ENCODE assay signal across 24 mouse cellular contexts in the genomic region with DNA sequence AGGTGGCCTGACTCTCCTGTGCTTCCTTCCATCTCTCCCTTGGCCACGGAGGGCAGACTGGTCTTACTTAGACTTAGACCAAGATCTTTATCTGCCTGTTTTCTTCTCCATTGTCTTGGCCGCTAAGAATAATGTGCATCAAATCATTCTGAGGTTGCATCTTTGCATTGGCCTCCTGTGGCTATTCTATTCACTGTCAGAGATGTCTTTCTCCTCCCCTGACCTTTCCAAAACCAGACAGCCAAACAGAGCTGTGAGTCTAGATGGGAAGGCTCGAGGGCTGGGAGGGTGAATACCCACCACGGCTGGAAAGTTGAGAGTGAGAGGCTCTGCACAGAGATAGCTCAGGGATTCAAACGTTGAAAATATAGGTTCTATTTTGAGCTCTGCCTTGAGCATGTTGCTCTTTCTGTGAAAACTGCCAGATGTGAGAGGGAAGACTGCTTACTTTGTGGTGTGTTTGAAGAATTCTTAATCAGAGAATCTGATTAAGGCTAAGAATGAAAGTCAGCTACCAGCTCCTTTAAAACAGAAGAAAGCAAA.
DNase-seq lines count a peak whose midpoint lies in the region; ATAC-seq lines count a peak whose summit lies in the region.
"Had no signal": no experiment of that assay in that cellular context is flagged by ENCODE, and none has a peak within 500 bp of the region (broad histone marks: within the 10 kb centered on the region; RNA-seq: fewer than 3 reads in every experiment).

No protein-coding gene starts in this region.

- 20% methylated on average over 5 of the region's 5 CpGs for WGBS in heart, embryonic 11.5 days (ENCODE audit: insufficient replicate concordance)
- 26% methylated on average over 5 of the region's 5 CpGs for WGBS in hindbrain, embryonic 10.5 days
- 37% methylated on average over 5 of the region's 5 CpGs for WGBS in hindbrain, embryonic 11.5 days

- peak overlapping the region; percentile 49 for H3K4me2 ChIP-seq in heart, embryonic 11.5 days
- no peak overlapping the region for H3K4me2 ChIP-seq in hindbrain, embryonic 11.5 days (replicated peaks; ENCODE audit: low read depth, low read length)
- H3K4me2 ChIP-seq: limb, embryonic 12.5 days; liver, embryonic 12.5 days; stomach, embryonic 15.5 days had no signal

- no peak overlapping the region for H3K9ac ChIP-seq in heart, embryonic 11.5 days (ENCODE audit: low read depth, low read length)
- no peak overlapping the region for H3K9ac ChIP-seq in hindbrain, embryonic 11.5 days (ENCODE audit: low read depth, low read length)
- H3K9ac ChIP-seq: limb, embryonic 12.5 days; liver, embryonic 12.5 days; stomach, embryonic 15.5 days had no signal

- 0 out of 2 replicates have a peak, but pooled peaks have one; percentile 48 for ATAC-seq in heart, embryonic 11.5 days (replicated peaks; ENCODE audit: insufficient number of reproducible peaks, low FRiP score, low TSS enrichment)
- ATAC-seq in hindbrain, embryonic 11.5 days (ENCODE audit: low FRiP score): no peak
- ATAC-seq: inflammation-experienced regulatory T-cells, adult 6 months; liver, embryonic 12.5 days; midbrain, embryonic 16.5 days had no signal

- peak overlapping the region; percentile 32; the same call in 1 of the 2 replicates for H3K27ac ChIP-seq in heart, embryonic 11.5 days (ENCODE audit: low read depth, low read length)
- H3K27ac ChIP-seq in hindbrain, embryonic 10.5 days: peak overlapping the region; percentile 18; the same call in 1 of the 2 replicates
- no peak overlapping the region for H3K27ac ChIP-seq in hindbrain, embryonic 11.5 days (ENCODE audit: low read depth, low read length)
- H3K27ac ChIP-seq: limb, embryonic 12.5 days; liver, embryonic 12.5 days; stomach, embryonic 15.5 days had no signal

- H3K4me3 ChIP-seq in heart, embryonic 11.5 days (ENCODE audit: low read depth, low read length): no peak overlapping the region
- H3K4me3 ChIP-seq in hindbrain, embryonic 10.5 days: no peak overlapping the region
- H3K4me3 ChIP-seq in hindbrain, embryonic 11.5 days (ENCODE audit: low read depth, low read length): no peak overlapping the region
- H3K4me3 ChIP-seq: limb, embryonic 12.5 days; liver, embryonic 12.5 days; megakaryocyte, embryonic 14.5 days; stomach, embryonic 15.5 days had no signal

- DNase-seq in heart, adult 8-10 months (ENCODE audit: low spot score): no peak
- DNase-seq in hindbrain, embryonic 10.5 days (ENCODE audit: low spot score): no peak
- DNase-seq in hindbrain, embryonic 11.5 days (ENCODE audit: low spot score): no peak
- peak; percentile 13 for DNase-seq in MN1 (ENCODE audit: low spot score)
- DNase-seq in ZHBTc4 (ENCODE audit: low read depth, low spot score): peak; percentile 79
- DNase-seq in T-cell, adult 2 months (ENCODE audit: low spot score): no peak
- DNase-seq in natural killer cell, adult 2 months (ENCODE audit: low spot score in 2 of 2): no peak
- DNase-seq: adrenal gland, postnatal 36 days; cerebellum, adult 18-20 months; cerebellum, postnatal 25 days; embryo, embryonic 11 days; gastrocnemius, postnatal 25 days; kidney, adult 8-10 months; kidney, postnatal 4 days; lung, adult 2 months; right cerebral cortex, postnatal 25 days; thymus, adult 2 months had no signal

- no peaks in the 10 kb centered on the region for H3K27me3 ChIP-seq in heart, embryonic 11.5 days (ENCODE audit: control insufficient read depth, insufficient read depth, low read length)
- H3K27me3 ChIP-seq in hindbrain, embryonic 10.5 days (ENCODE audit: insufficient read depth, poor library complexity, severe bottlenecking): no peaks in the 10 kb centered on the region
- H3K27me3 ChIP-seq in hindbrain, embryonic 11.5 days (ENCODE audit: control insufficient read depth, insufficient read depth, low read length): no peaks in the 10 kb centered on the region
- H3K27me3 ChIP-seq: liver, embryonic 12.5 days; megakaryocyte, embryonic 14.5 days; stomach, embryonic 15.5 days had no signal

- no peaks in the 10 kb centered on the region for H3K9me3 ChIP-seq in heart, embryonic 11.5 days (replicated peaks; ENCODE audit: control insufficient read depth, low read length)
- H3K9me3 ChIP-seq in hindbrain, embryonic 10.5 days: no peaks in the 10 kb centered on the region
- no peaks in the 10 kb centered on the region for H3K9me3 ChIP-seq in hindbrain, embryonic 11.5 days (ENCODE audit: control insufficient read depth, low read length)
- H3K9me3 ChIP-seq: limb, embryonic 12.5 days; liver, embryonic 12.5 days; stomach, embryonic 15.5 days had no signal

- H3K36me3 ChIP-seq in heart, embryonic 11.5 days (ENCODE audit: control insufficient read depth, insufficient read depth, low read length): no peaks in the 10 kb centered on the region
- peaks cover 18% of the 10 kb centered on the region; the same call in 1 of the 2 replicates for H3K36me3 ChIP-seq in hindbrain, embryonic 10.5 days
- no peaks in the 10 kb centered on the region; the same call in 1 of the 2 replicates for H3K36me3 ChIP-seq in hindbrain, embryonic 11.5 days (ENCODE audit: control insufficient read depth, insufficient read depth, low read length)
- H3K36me3 ChIP-seq: limb, embryonic 12.5 days; liver, embryonic 12.5 days; stomach, embryonic 15.5 days had no signal

- H3K4me1 ChIP-seq in heart, embryonic 11.5 days (ENCODE audit: control insufficient read depth, insufficient read depth, low read length): peaks cover 22% of the 10 kb centered on the region
- peaks cover 13% of the 10 kb centered on the region for H3K4me1 ChIP-seq in hindbrain, embryonic 10.5 days (replicated peaks)
- no peaks in the 10 kb centered on the region for H3K4me1 ChIP-seq in hindbrain, embryonic 11.5 days (replicated peaks; ENCODE audit: control insufficient read depth, insufficient read depth, low read length)
- H3K4me1 ChIP-seq: liver, embryonic 12.5 days; megakaryocyte, embryonic 14.5 days; stomach, embryonic 15.5 days had no signal

Comparison
In these comparisons a context has a peak if more than half of its experiments do, and no peak if none do; other contexts are left out.
1. DNase-seq: peak in MN1 (single experiment) and ZHBTc4 (single experiment); none in heart, adult 8-10 months (single experiment), hindbrain, embryonic 10.5 days (single experiment), hindbrain, embryonic 11.5 days (single experiment), T-cell, adult 2 months (single experiment) and natural killer cell, adult 2 months (0 of 2).